Mouse (Mus musculus) lung, embryonic 15.5 days (tissue): Measurements from ENCODE around the gene Usp43. TPM values are rescaled to one million over a fixed set of nuclear protein-coding genes. Genes with fewer than 3 reads are reported as not detected.

Experiments
- ATAC-seq: fragments of 200-750 bp; cut with Nextera tagmentation; 2 replicates; pipeline ENCODE4 v1.8.0; 2017; ENCODE audit warnings: moderate number of reproducible peaks, borderline replicate concordance; ENCODE audit not compliant: low FRiP score, low TSS enrichment; ENCODE audit errors: extremely low read depth
- H3K27ac ChIP-seq: fragments of 300-500 bp; sonication (generic); 2 replicates; pipeline ENCODE4 v1.5.1; 2015; ENCODE audit warnings: moderate library complexity, mild to moderate bottlenecking, inconsistent platforms
- H3K27me3 ChIP-seq: fragments of 300-500 bp; sonication (generic); 2 replicates; pipeline ENCODE4 v1.6.1; 2015; ENCODE audit warnings: inconsistent platforms
- H3K36me3 ChIP-seq: fragments of 300-500 bp; sonication (generic); 2 replicates; pipeline ENCODE4 v1.6.1; 2015; ENCODE audit warnings: inconsistent platforms
- H3K4me1 ChIP-seq: fragments of 300-500 bp; sonication (generic); 2 replicates; pipeline ENCODE4 v1.6.1; 2015; ENCODE audit warnings: inconsistent platforms
- H3K4me2 ChIP-seq: fragments of 300-500 bp; sonication (generic); 2 replicates; pipeline ENCODE4 v1.6.1; 2015; ENCODE audit warnings: inconsistent platforms, mild to moderate bottlenecking, moderate library complexity
- H3K4me3 ChIP-seq: fragments of 300-500 bp; sonication (generic); 2 replicates; pipeline ENCODE4 v1.5.1; 2015; ENCODE audit warnings: mild to moderate bottlenecking, inconsistent platforms
- H3K9ac ChIP-seq: fragments of 300-500 bp; sonication (generic); 2 replicates; pipeline ENCODE4 v1.6.1; 2015; ENCODE audit warnings: inconsistent platforms
- H3K9me3 ChIP-seq: fragments of 300-500 bp; sonication (generic); 2 replicates; pipeline ENCODE4 v1.6.1; 2016; ENCODE audit warnings: inconsistent platforms
- WGBS: fragments of 180-500 bp; shearing (Covaris S2); methylation state at CpG from one replicate; pipeline ENCODE4 v1.1.7; 2015; 5-methylcytosine and 5-hydroxymethylcytosine counted together
- polyA plus RNA-seq: library from polyadenylated mRNA; unstranded; fragments of >200 nt; fragmentation: Nextera tagmentation; extraction: Ambion mirVana; gene quantifications from 2 replicates; pipeline ENCODE4 v1.2.1, GENCODE M21; 2015

Gene Usp43
- polyA plus RNA-seq, 1 experiment from 2014 or later: 3.2 TPM

- Histone ChIP-seq H3K27me3 (no peaks in the 10 kb centered on the region), H3K9ac (no peak overlapping the region), H3K36me3 (no peaks in the 10 kb centered on the region), H3K4me3 (no peak overlapping the region), H3K4me1 (no peaks in the 10 kb centered on the region), H3K9me3 (no peaks in the 10 kb centered on the region), H3K4me2 (no peak overlapping the region), H3K27ac (no peak overlapping the region)
- 74% methylated on average over 7 of the region's 7 CpGs for WGBS
- ATAC-seq: no peak
Measured at GRCm38 (mm10) chr11:67895641-67896040, 26.3 kb downstream of the Usp43 start.

- Histone ChIP-seq H3K27ac (no peak overlapping the region), H3K9ac (no peak overlapping the region), H3K4me2 (no peak overlapping the region)
Measured at GRCm38 (mm10) chr11:67888521-67888920, 33.4 kb downstream of the Usp43 start.

GRCm38 (mm10) chr11:67885921-67886320 is 36.0 kb downstream of the Usp43 start:
- H3K27me3 ChIP-seq: no peaks in the 10 kb centered on the region
- H3K36me3 ChIP-seq: no peaks in the 10 kb centered on the region
- H3K9me3 ChIP-seq: no peaks in the 10 kb centered on the region
- no peak overlapping the region for H3K4me3 ChIP-seq
- no peak overlapping the region for H3K4me2 ChIP-seq
- no peak for ATAC-seq
- no peak overlapping the region for H3K9ac ChIP-seq
- H3K27ac ChIP-seq: no peak overlapping the region
- 91% methylated on average over 2 of the region's 2 CpGs for WGBS
- H3K4me1 ChIP-seq: no peaks in the 10 kb centered on the region

More at GRCm38 (mm10) chr11:67888521-67888920, 33.4 kb downstream of the Usp43 start:
- Histone ChIP-seq H3K9me3 (no peaks in the 10 kb centered on the region), H3K4me3 (no peak overlapping the region), H3K27me3 (no peaks in the 10 kb centered on the region), H3K36me3 (no peaks in the 10 kb centered on the region), H3K4me1 (no peaks in the 10 kb centered on the region)
- 73% methylated on average over 5 of the region's 5 CpGs for WGBS
- no peak for ATAC-seq

GRCm38 (mm10) chr11:67865521-67866197 is 56.3 kb downstream of the Usp43 start:
- H3K4me2 ChIP-seq: no peak overlapping the region
- H3K4me3 ChIP-seq: no peak overlapping the region

GRCm38 (mm10) chr11:67865100-67865499 is 56.9 kb downstream of the Usp43 start:
- H3K27ac ChIP-seq: no peak overlapping the region
- H3K9ac ChIP-seq: no peak overlapping the region
- no peaks in the 10 kb centered on the region for H3K9me3 ChIP-seq
- no peak for ATAC-seq
- no peaks in the 10 kb centered on the region for H3K36me3 ChIP-seq
- no peaks in the 10 kb centered on the region for H3K27me3 ChIP-seq
- peaks cover 17% of the 10 kb centered on the region for H3K4me1 ChIP-seq
- WGBS: 66% methylated on average over 5 of the region's 5 CpGs
- no peak overlapping the region for H3K4me2 ChIP-seq
- no peak overlapping the region for H3K4me3 ChIP-seq

More at GRCm38 (mm10) chr11:67865521-67866197, 56.3 kb downstream of the Usp43 start:
- 83% methylated on average over 9 of the region's 9 CpGs for WGBS
- H3K9me3 ChIP-seq: no peaks in the 10 kb centered on the region
- H3K27ac ChIP-seq: no peak overlapping the region
- no peak for ATAC-seq
- H3K27me3 ChIP-seq: no peaks in the 10 kb centered on the region
- no peaks in the 10 kb centered on the region for H3K36me3 ChIP-seq
- H3K4me1 ChIP-seq: peaks cover 11% of the 10 kb centered on the region
- no peak overlapping the region for H3K9ac ChIP-seq

GRCm38 (mm10) chr11:67861399-67861838 is 60.5 kb downstream of the Usp43 start:
- H3K27me3 ChIP-seq: no peaks in the 10 kb centered on the region
- WGBS: 8% methylated on average over 7 of the region's 7 CpGs
- no peak overlapping the region for H3K9ac ChIP-seq
- H3K9me3 ChIP-seq: no peaks in the 10 kb centered on the region
- 0 out of 2 replicates have a peak, but pooled peaks have one; percentile 46 for ATAC-seq
- H3K4me2 ChIP-seq: peak overlapping the region; percentile 35
- H3K27ac ChIP-seq: peak overlapping the region; percentile 72
- no peak overlapping the region for H3K4me3 ChIP-seq
- no peaks in the 10 kb centered on the region for H3K36me3 ChIP-seq
- peaks cover 17% of the 10 kb centered on the region for H3K4me1 ChIP-seq

- no peak for ATAC-seq
- Histone ChIP-seq H3K4me2 (peak overlapping the region; percentile 35), H3K9ac (no peak overlapping the region), H3K9me3 (no peaks in the 10 kb centered on the region), H3K36me3 (no peaks in the 10 kb centered on the region), H3K27ac (peak overlapping the region; percentile 72), H3K4me1 (peaks cover 17% of the 10 kb centered on the region), H3K4me3 (no peak overlapping the region), H3K27me3 (no peaks in the 10 kb centered on the region)
- WGBS: 46% methylated on average over 7 of the region's 7 CpGs
Measured at GRCm38 (mm10) chr11:67860743-67861398, 61.1 kb downstream of the Usp43 start.

GRCm38 (mm10) chr11:67858518-67858917 is 63.4 kb downstream of the Usp43 start:
- H3K36me3 ChIP-seq: no peaks in the 10 kb centered on the region
- peaks cover 22% of the 10 kb centered on the region for H3K4me1 ChIP-seq
- no peak overlapping the region for H3K27ac ChIP-seq
- no peak for ATAC-seq
- no peak overlapping the region for H3K4me3 ChIP-seq
- H3K9ac ChIP-seq: no peak overlapping the region
- H3K27me3 ChIP-seq: no peaks in the 10 kb centered on the region
- H3K4me2 ChIP-seq: no peak overlapping the region
- WGBS: 81% methylated on average over 9 of the region's 9 CpGs
- H3K9me3 ChIP-seq: no peaks in the 10 kb centered on the region

GRCm38 (mm10) chr11:67855035-67855434 is 66.9 kb downstream of the Usp43 start:
- no peaks in the 10 kb centered on the region for H3K9me3 ChIP-seq
- H3K9ac ChIP-seq: no peak overlapping the region
- ATAC-seq: no peak
- H3K36me3 ChIP-seq: no peaks in the 10 kb centered on the region
- no peak overlapping the region for H3K4me2 ChIP-seq
- no peak overlapping the region for H3K27ac ChIP-seq
- 38% methylated on average over 2 of the region's 2 CpGs for WGBS
- no peak overlapping the region for H3K4me3 ChIP-seq
- H3K27me3 ChIP-seq: no peaks in the 10 kb centered on the region
- peaks cover 6% of the 10 kb centered on the region for H3K4me1 ChIP-seq

GRCm38 (mm10) chr11:67853996-67854395 is 68.0 kb downstream of the Usp43 start:
- peak overlapping the region; percentile 42; the same call in 1 of the 2 replicates for H3K27ac ChIP-seq

GRCm38 (mm10) chr11:67851770-67852169 is 70.2 kb downstream of the Usp43 start:
- no peaks in the 10 kb centered on the region for H3K27me3 ChIP-seq
- no peak overlapping the region for H3K27ac ChIP-seq
- no peak overlapping the region for H3K4me3 ChIP-seq
- H3K36me3 ChIP-seq: no peaks in the 10 kb centered on the region
- peaks cover 6% of the 10 kb centered on the region for H3K4me1 ChIP-seq
- H3K9me3 ChIP-seq: no peaks in the 10 kb centered on the region
- no peak for ATAC-seq
- 57% methylated on average over 5 of the region's 5 CpGs for WGBS
- no peak overlapping the region for H3K4me2 ChIP-seq
- no peak overlapping the region for H3K9ac ChIP-seq

More at GRCm38 (mm10) chr11:67853996-67854395, 68.0 kb downstream of the Usp43 start:
- no peak overlapping the region for H3K4me3 ChIP-seq
- peaks cover 6% of the 10 kb centered on the region for H3K4me1 ChIP-seq
- no peaks in the 10 kb centered on the region for H3K36me3 ChIP-seq
- no peaks in the 10 kb centered on the region for H3K27me3 ChIP-seq
- H3K9me3 ChIP-seq: no peaks in the 10 kb centered on the region
- 0 out of 2 replicates have a peak, but pooled peaks have one; percentile 27 for ATAC-seq
- H3K4me2 ChIP-seq: no peak overlapping the region
- WGBS: 24% methylated on average over 6 of the region's 6 CpGs
- H3K9ac ChIP-seq: no peak overlapping the region

- no peaks in the 10 kb centered on the region for H3K9me3 ChIP-seq
- no peaks in the 10 kb centered on the region for H3K27me3 ChIP-seq
- H3K4me1 ChIP-seq: no peaks in the 10 kb centered on the region
- 75% methylated on average over 4 of the region's 4 CpGs for WGBS
- ATAC-seq: no peak
- H3K9ac ChIP-seq: no peak overlapping the region
- no peak overlapping the region for H3K27ac ChIP-seq
- no peaks in the 10 kb centered on the region for H3K36me3 ChIP-seq
- no peak overlapping the region for H3K4me3 ChIP-seq
- H3K4me2 ChIP-seq: no peak overlapping the region
Measured at GRCm38 (mm10) chr11:67845193-67845592, 76.8 kb downstream of the Usp43 start.
